Mouse (Mus musculus) kidney, postnatal 14 days (tissue): ENCODE measurements around the gene Lrrc8e.

ENCODE experiments used
- DNase-seq: peaks from one replicate; pipeline ENCODE4 v3.0.0; 2022; ENCODE audit warnings: mixed read lengths

Lrrc8e gene

GRCm38 (mm10) chr8:4258233-4258632 is 31.6 kb downstream of the Lrrc8e start:
- DNase-seq: peak; percentile 75

- no peak for DNase-seq
Measured at GRCm38 (mm10) chr8:4258678-4259077, 32.1 kb downstream of the Lrrc8e start.

- DNase-seq: peak; percentile 97
Measured at GRCm38 (mm10) chr8:4259125-4259804, 32.6 kb downstream of the Lrrc8e start, which contains the start of gene Ctxn1. Ctxn1 (minus strand) TSS chr8:4259274.

GRCm38 (mm10) chr8:4259805-4260170 is 33.2 kb downstream of the Lrrc8e start:
- no peak for DNase-seq

GRCm38 (mm10) chr8:4263105-4263791 is 36.6 kb downstream of the Lrrc8e start:
- no peak for DNase-seq

GRCm38 (mm10) chr8:4265160-4265914 is 38.7 kb downstream of the Lrrc8e start:
- DNase-seq: no peak

- DNase-seq: peak; percentile 27
Measured at GRCm38 (mm10) chr8:4267627-4268026, 41.0 kb downstream of the Lrrc8e start.

GRCm38 (mm10) chr8:4269609-4270008 is 43.0 kb downstream of the Lrrc8e start:
- DNase-seq: no peak

- peak; percentile 97 for DNase-seq
Measured at GRCm38 (mm10) chr8:4275275-4276110, 48.9 kb downstream of the Lrrc8e start, which contains the start of gene Timm44. Timm44 (minus strand) TSS chr8:4275913.

- DNase-seq: no peak
Measured at GRCm38 (mm10) chr8:4276111-4276465, 49.5 kb downstream of the Lrrc8e start.
